In the genomic region with DNA sequence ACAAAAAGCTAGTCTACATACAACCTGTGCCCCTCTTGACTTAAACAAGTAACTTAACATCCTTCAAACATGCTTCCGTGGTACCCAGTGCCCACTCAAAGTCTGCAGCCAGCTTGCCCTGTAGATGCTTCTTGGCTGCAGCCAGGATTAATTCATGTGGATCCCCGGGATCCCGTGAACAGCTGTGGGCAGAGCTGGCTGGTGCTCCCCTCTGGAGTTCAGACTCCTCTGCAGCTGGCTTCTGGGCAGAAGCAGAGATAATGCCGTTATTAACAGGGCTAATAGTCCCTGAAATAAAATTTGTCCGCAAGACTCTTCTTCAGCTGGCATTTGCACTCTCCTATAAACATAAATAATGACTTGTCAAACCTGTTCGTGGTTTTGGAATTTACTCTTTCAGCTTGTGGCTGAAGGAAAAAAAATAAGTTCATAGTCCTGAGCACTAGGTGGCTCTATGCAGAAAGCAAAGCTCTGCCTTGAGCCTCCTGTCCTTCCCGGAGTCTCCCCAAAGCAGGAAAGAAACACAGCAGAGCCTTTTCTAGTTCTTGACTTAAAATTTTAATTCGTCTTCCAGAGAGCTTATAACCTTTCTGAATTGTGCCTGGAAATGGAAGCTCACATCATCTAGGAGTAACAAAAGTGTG, we compare ENCODE assay signal across 9 mouse cellular contexts.
DNase-seq lines count a peak whose midpoint lies in the region; ATAC-seq and TF ChIP-seq lines count a peak whose summit lies in the region.
"Had no signal": no experiment of that assay in that cellular context is flagged by ENCODE, and none has a peak within 500 bp of the region (broad histone marks: within the 10 kb centered on the region; RNA-seq: fewer than 3 reads in every experiment).

No protein-coding gene starts in this region.

- H3K4me3 ChIP-seq in intestine, postnatal 0 days (ENCODE audit: low read depth, low read length) = no peak overlapping the region
- H3K4me3 ChIP-seq in intestine, embryonic 15.5 days (replicated peaks) = no peak overlapping the region
- H3K4me3 ChIP-seq in E14TG2a.4 (replicated peaks; ENCODE audit: low read length) = no peak overlapping the region
- H3K4me3 ChIP-seq: megakaryocyte, embryonic 14.5 days had no signal

- no peaks in the 10 kb centered on the region for H3K36me3 ChIP-seq in intestine, postnatal 0 days (ENCODE audit: control insufficient read depth, insufficient read depth)
- no peaks in the 10 kb centered on the region for H3K36me3 ChIP-seq in intestine, embryonic 15.5 days
- no peaks in the 10 kb centered on the region for H3K36me3 ChIP-seq in E14TG2a.4 (ENCODE audit: insufficient read depth, low read length)

- H3K27ac ChIP-seq in intestine, postnatal 0 days (ENCODE audit: low read depth, low read length) = no peak overlapping the region
- H3K27ac ChIP-seq in intestine, embryonic 15.5 days = no peak overlapping the region

- ATAC-seq in intestine, postnatal 0 days = no peak
- no peak for ATAC-seq in intestine, embryonic 15.5 days
- no peak for ATAC-seq in inflammation-experienced regulatory T-cells, adult 6 months

- H3K9ac ChIP-seq in intestine, postnatal 0 days (ENCODE audit: low read depth, low read length) = no peak overlapping the region
- no peak overlapping the region for H3K9ac ChIP-seq in intestine, embryonic 15.5 days

- no peaks in the 10 kb centered on the region for H3K9me3 ChIP-seq in intestine, postnatal 0 days (ENCODE audit: control insufficient read depth)
- H3K9me3 ChIP-seq in intestine, embryonic 15.5 days = no peaks in the 10 kb centered on the region
- peaks cover 18% of the 10 kb centered on the region for H3K9me3 ChIP-seq in E14TG2a.4 (ENCODE audit: low read length)
- H3K9me3 ChIP-seq: megakaryocyte, embryonic 14.5 days had no signal

- H3K4me2 ChIP-seq in intestine, postnatal 0 days (replicated peaks; ENCODE audit: low read depth) = no peak overlapping the region
- H3K4me2 ChIP-seq in intestine, embryonic 15.5 days (replicated peaks) = no peak overlapping the region

- DNase-seq in brain, embryonic 18.5 days (ENCODE audit: low read depth, low spot score) = peak; percentile 40
- peak; percentile 13 for DNase-seq in layer of hippocampus, adult 9-11 months
- peak; percentile 18 for DNase-seq in right cerebral cortex, postnatal 25 days
- no peak for DNase-seq in testis, postnatal 10 days (ENCODE audit: low spot score)

- 14% methylated on average over 8 of the region's 8 CpGs for WGBS in intestine, postnatal 0 days
- 15% methylated on average over 8 of the region's 8 CpGs for WGBS in intestine, embryonic 15.5 days

- H3K27me3 ChIP-seq in intestine, postnatal 0 days (replicated peaks; ENCODE audit: control insufficient read depth, insufficient read depth, low read length) = no peaks in the 10 kb centered on the region
- no peaks in the 10 kb centered on the region for H3K27me3 ChIP-seq in intestine, embryonic 15.5 days (replicated peaks)
- peaks cover 10% of the 10 kb centered on the region for H3K27me3 ChIP-seq in E14TG2a.4 (ENCODE audit: insufficient read depth, low read length)

- peak; percentile 72 for TF ChIP-seq CTCF in intestine, postnatal 0 days (IDR thresholded peaks at IDR 0.05; ENCODE audit: low read depth)
- TF ChIP-seq CTCF in E14TG2a.4 (conservative IDR thresholded peaks at IDR 0.05; ENCODE audit: low read length) = peak; percentile 22

- no peaks in the 10 kb centered on the region for H3K4me1 ChIP-seq in intestine, postnatal 0 days (replicated peaks; ENCODE audit: control insufficient read depth, insufficient read depth, low read length)
- H3K4me1 ChIP-seq in intestine, embryonic 15.5 days (replicated peaks) = peaks cover 12% of the 10 kb centered on the region; the same call in 1 of the 2 replicates
- H3K4me1 ChIP-seq in E14TG2a.4 (replicated peaks; ENCODE audit: low read depth, low read length) = no peaks in the 10 kb centered on the region; the same call in 1 of the 2 replicates
- H3K4me1 ChIP-seq: megakaryocyte, embryonic 14.5 days had no signal
